Mouse (Mus musculus): ENCODE measurements around the gene Tenm4.

Tenm4 gene

DNA sequence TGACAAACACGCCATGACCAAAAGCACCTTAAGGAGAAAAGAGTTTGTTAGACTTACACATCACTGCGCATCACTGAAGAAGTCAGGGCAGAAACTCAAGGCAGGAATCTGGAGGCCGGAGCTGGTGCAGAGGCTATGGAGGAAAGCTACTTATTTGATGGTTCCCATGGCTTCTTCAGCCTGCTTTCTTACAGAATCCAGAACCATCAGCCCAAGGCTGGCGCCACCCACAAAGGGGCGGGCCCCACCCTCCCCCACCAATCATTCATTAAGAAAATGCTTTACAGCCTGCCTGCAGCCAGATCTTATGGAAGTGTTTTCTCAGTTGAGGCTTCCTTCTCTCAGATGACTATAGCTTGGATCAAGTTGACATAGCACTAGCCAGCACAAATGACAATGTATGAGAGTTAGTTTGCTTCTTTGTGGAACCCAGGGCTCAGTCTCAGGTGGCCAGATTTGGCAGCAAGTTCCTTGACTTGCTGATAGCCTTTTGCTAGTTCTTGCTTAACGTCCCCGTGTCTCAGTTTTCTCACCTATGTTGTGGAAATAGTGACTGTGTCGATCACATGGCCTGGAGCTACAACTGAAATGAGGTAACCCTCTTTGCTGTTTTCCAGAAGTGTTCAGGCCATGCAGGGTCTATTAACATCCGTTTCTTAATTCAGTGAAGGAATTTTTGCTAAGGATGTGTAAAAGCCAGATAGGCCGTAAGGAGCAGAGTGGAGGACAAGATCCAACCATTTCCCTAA, 32.9 kb downstream of the Tenm4 start:
- DNase-seq (ENCODE audit: low spot score in 2 of 2), result no peak

DNA sequence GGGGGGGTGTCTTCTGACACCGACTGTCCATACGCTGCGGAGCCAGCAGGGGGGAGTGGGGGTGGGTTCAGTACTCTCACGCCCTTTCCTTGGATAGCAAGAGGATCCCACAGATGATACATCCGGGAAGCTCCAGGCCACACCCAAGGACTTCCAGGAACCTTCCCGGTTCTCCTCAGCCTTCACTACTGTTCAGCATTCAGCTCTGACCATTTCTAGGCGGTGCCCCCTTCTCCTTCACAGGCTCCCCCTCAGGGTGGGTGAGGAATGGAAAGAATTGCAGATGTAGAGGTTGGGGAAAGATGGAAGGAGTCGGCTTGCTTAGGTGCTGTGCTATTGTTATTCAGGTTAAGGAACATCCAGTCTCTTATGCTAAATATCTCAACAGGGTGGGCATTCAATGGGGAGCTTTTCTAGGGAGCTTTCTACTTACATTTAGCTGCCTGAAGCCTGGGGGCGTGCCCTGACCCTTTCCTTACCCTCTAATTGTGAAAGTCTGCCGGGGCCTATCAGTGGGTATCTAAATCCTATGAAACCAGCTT, 33.8 kb downstream of the Tenm4 start:
- DNase-seq (ENCODE audit: low spot score in 2 of 2), result no peak

DNA sequence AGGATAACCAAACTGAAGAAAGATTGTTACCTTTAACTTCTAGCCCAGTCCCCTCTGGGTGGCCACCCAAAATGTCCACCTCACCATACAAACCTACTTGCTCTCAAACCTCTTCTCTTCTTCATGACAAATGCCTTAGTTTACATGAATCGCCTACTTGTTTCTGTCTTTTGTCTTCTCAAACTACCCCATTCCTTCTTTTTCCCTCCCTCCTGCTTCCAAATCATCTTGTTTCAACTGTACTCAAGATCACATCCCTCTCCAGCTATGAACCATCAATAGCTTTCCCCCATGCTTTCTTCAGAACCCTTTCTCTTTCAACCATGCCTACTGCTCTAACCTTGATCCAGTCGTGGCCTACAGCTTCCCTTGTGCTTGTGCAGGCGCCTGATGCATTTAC, 36.0 kb downstream of the Tenm4 start:
- DNase-seq (ENCODE audit: low spot score in 2 of 2), result no peak

DNA sequence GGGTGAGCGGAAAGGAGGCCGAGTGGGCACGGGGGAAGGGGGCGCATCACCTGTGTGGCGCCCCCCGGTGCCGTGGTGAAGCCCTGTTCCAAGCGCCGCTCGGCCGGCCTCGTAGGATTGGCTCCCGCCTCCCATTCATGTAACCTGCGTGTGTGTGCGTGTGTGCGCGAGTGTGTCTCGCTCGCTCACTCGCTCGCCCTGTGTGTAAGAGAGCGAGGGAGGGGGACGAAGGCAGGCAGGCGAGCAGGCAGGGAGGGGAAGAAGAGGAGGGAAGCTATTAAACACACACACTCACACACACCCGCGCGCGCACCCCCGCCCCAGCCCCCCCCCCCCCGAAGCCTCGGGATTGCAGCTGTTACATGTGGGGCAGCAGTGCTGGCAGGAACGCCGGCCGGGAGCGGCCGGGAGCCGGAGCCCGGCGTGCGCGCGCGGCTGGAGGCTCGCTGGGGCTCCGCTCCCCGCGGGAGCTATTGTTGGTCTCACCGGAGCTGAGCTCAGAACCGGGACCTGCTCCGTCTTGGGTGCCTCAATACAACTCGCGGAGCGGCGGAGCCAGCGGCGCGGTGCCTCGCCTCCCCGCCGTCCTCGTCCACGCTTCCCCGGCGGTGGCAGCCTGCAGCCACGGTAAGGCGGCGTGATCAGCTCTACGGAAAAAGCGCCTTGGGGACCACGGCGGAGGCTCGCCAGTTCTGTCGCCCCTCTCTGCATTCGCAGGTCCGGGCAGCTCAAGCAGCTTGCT, 38.9 kb downstream of the Tenm4 start:
- peak in 1 of 2 experiments; percentile 59 for DNase-seq (ENCODE audit: low spot score in 2 of 2)

DNA sequence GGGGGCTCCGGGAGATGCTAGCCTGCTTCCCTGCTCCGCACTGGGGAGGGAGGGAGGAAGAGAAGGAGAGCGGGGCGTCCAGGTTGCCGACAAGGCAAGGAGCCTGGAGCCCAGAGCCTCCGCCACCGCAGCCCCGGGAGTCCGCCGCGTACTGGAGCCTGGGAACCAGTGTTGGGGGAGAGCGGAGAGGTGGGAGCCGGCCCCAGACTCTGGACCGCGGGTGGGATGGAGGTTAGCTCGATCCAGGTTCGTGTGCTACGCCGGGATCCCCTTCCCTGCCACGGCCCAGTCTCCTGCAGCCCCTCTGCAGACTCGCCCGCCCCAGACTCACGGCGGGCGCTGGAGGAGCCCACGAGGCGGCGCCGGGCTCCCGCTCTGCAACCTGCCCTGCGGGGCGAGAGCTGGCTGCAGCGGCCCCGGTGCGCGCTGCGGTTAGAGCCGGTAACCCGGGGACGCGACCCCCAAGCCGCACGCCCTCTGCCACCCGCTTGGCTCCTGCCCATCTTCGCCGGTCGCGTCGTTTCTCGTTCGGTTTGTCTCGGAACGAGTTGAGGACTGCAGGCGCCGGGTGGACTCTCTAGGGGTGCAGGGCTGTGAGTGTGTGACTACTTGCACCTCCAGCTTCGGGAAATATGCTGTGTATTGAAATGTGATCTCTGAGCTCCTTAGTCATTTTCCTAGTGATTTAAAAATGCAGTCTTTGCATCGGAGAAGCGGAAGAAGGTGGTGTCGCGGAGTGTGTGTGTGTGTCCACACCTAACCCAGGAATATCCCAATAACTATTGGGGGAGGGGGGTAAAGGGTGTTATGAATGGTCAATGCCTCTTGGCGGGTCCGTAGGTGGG, 39.7 kb downstream of the Tenm4 start:
- peak in 1 of 2 experiments; percentile 36 for DNase-seq (ENCODE audit: low spot score in 2 of 2)

GRCm38 (mm10) chr7:96211618-96212021, 40.6 kb downstream of the Tenm4 start:
- DNase-seq (ENCODE audit: low spot score in 2 of 2), result peak in 1 of 2 experiments; percentile 53

DNA sequence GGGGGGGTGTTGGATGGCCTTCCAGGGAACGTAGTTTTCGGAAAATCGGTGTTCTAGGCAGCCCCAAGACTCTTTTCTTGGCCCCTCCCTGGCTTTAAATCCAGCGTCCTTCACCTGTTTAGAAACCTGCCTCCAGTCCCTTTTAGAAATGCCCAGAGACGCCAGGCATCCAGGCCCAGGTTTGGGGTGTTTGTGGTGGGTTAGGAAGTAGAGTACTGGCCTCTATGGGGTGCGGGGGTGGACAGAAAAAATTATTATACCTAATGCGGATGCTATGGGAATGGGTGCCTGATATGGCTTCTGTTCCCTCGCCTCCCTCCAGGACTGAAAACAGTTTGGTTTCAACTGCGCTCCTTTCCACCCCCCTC, 41.2 kb downstream of the Tenm4 start:
- no peak for DNase-seq (ENCODE audit: low spot score in 2 of 2)

DNA sequence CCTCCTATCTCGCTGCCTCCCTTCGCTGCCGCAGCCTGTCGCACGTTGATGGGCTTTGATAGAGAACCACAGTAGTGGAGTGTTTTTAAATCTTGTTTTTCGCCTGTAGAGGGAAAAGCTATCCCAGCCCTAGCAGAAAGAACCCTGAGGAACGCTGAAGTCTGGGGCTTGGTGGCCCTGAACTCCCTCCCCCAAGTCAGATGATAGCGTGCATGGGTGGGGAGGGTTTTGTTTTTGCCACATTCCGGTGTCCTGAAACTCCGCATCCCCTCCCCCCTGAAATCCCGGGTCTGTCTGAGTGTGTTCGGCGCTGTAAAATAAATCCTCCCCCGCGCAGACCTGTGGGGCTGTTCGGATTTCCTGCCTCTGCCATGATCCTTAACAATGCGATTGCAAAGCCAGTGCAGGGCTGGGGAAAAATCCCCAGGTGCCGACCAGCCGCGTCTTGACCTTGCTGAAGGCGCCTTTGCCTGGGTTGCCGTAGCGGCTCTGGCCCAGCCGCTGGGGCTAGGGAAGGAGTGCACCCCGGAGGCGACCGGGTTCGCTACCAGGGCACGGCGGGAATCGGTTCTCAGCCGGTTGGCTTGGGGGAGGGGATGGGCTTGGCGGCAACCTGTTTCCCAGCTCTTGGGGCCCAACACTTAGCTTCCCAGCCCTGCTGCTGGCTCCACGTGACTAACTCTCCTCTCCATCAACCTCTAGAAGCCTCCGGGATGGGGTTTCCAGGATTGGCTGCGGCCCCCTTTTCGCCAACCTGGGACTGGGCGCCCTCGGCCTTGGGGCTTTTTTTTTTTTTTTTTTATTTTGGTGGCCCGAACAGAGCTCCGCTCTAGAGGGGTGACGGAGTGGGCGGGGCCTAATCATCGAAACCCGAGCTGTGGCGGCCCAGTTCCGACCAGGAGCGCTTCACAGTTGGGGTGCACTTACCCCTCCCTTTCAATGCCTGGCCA, 41.8 kb downstream of the Tenm4 start:
- DNase-seq (ENCODE audit: low spot score in 2 of 2), result peak in 1 of 2 experiments; percentile 65

- DNase-seq (ENCODE audit: low spot score in 2 of 2), result no peak
Measured at GRCm38 (mm10) chr7:96213741-96214140, 42.7 kb downstream of the Tenm4 start.

DNA sequence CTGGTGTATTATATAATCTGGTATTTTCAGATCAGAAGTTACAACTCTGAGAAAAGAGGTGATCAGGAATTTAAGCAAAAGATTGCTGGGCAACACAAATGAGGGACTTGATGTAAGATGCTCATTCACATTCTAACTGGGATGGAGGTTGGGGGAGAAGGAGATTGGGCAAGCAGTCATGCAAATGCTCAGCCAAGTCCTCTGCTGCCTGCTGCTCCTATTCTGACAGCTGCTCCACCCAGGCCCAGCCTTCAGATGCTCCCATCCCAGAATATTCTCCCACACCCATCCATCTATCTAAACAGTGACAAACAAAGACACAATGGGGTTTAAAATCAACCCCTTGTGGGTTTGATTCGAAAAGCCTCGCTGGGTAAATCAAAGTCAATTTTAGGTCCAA, 43.8 kb downstream of the Tenm4 start:
- DNase-seq (ENCODE audit: low spot score in 2 of 2), result no peak

DNA sequence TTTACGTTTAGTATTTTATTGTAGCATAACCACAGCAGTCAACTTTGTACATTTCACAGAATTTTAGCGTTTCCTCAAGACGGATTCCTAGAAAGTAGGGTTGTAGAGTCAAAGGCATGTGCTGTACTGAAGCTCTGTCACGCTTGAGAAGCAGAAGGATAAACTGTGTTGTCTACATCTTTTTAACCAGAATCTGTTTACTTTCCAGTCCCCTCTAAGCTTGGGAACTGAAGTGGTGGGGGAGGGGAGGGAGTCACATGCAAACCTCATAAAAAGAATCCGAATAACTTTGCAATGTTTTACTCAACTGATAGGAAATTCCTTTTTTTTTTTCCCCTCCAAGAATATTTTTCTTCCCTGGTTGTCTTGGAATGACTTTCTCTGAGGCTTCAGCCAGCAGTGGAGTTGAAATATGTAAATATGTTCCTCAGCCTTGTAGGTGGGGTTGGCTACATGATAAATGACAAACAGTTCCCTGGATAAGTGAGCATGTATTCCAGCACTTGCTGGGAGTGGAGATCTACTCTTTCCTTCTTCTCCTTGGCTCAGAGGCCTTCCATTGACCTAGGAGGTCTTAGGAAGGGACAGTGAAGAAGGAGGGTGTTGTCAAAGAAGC, 45.0 kb downstream of the Tenm4 start:
- DNase-seq (ENCODE audit: low spot score in 2 of 2), result no peak

DNA sequence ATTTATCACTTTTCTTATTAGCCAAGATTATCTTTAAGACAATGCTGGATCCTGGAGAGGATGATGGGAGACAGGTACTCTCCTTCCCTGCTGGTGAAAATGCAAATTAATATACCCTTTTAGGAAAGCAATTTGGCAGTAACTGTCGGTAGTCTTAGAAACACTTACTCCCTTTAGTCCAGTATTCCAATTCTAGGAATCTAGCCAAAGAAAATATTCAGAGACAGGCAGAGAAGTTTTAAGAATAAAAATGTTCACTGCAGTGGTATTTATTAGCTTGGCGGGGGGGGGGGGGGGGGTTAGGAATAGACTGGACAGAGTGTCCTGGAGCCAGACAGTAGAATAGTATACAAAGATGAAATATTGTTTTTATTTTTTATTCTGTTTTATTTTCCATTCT, 48.3 kb downstream of the Tenm4 start:
- DNase-seq (ENCODE audit: low spot score in 2 of 2), result no peak

DNA sequence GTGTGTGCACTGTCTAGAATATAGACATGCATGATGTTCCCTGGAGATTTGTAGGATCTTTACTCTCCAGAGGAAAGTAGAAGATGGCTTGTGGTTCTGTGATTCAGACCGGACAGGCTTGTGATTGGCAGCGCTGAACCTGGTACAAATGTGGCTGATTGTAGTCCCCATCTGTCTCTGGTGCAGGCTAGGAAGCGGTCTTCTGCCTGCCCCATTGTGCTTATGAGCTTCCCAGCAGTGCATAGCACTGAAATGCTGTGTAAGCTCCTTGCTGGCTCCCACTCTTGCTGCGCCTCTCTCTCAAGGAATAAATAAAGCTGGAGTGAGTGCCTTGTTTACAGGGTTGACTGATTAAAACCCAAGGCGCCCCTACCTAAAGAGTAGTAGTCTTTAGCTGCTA, 49.6 kb downstream of the Tenm4 start:
- DNase-seq (ENCODE audit: low spot score in 2 of 2), result no peak

GRCm38 (mm10) chr7:96222569-96222968, 51.5 kb downstream of the Tenm4 start:
- no peak for DNase-seq (ENCODE audit: low spot score in 2 of 2)

GRCm38 (mm10) chr7:96228562-96229268, 57.7 kb downstream of the Tenm4 start:
- no peak for DNase-seq (ENCODE audit: low spot score in 2 of 2)

- no peak for DNase-seq (ENCODE audit: low spot score in 2 of 2)
Measured at GRCm38 (mm10) chr7:96230006-96230719, 59.1 kb downstream of the Tenm4 start.

GRCm38 (mm10) chr7:96230720-96231241, 59.7 kb downstream of the Tenm4 start:
- no peak for DNase-seq (ENCODE audit: low spot score in 2 of 2)

- no peak for DNase-seq (ENCODE audit: low spot score in 2 of 2)
Measured at GRCm38 (mm10) chr7:96235847-96236246, 64.8 kb downstream of the Tenm4 start.

- no peak for DNase-seq (ENCODE audit: low spot score in 2 of 2)
Measured at GRCm38 (mm10) chr7:96240661-96241060, 69.6 kb downstream of the Tenm4 start.

All from left cerebral cortex, adult 9 months (tissue).